Mouse (Mus musculus): Measurements from ENCODE around the gene AU015836. TPM values are rescaled to one million over a fixed set of nuclear protein-coding genes. Genes with fewer than 3 reads are reported as not detected.

AU015836 gene
- polyA plus RNA-seq (2014; fragmentation: Illumina TruSeq; extraction: RNeasy Lipid Tissue Mini Kit (QIAGEN cat#74804); ENCODE audit: low read depth, low replicate concordance), result not detected

DNA sequence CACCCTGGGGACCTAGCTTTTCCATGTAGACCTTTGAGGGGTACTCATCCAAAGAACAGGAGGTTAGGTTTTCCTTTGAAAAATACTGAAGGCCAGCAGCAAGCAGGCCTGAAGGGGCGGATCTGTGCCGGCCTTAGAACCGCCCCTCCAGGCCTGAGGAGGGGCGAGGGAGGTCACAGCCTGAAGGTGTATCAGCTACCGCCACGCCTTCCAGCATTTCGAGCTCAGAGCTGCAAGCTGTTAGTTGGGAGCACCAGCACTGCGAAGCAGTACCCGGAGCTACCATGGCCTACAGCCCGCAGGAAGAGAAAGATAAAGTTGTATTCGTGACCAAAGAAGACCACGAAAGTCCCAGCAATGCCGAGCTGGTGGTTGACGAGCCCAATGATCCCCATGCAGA, at the start of gene AU015836:
AU015836 (plus strand) TSS at position 216 of the 400 bp plus-strand sequence.

Other genes starting within 250 kb of the AU015836 start
- 53.4 TPM for gene Pdk3, start 136.5 kb upstream of the AU015836 start, polyA plus RNA-seq (2014; fragmentation: Illumina TruSeq; extraction: RNeasy Lipid Tissue Mini Kit (QIAGEN cat#74804); ENCODE audit: low read depth, low replicate concordance)
- 53.2 TPM for gene Zfx, start 155.0 kb downstream of the AU015836 start, polyA plus RNA-seq (2014; fragmentation: Illumina TruSeq; extraction: RNeasy Lipid Tissue Mini Kit (QIAGEN cat#74804); ENCODE audit: low read depth, low replicate concordance)
- 301 TPM for gene Eif2s3x, start 244.2 kb downstream of the AU015836 start, polyA plus RNA-seq (2014; fragmentation: Illumina TruSeq; extraction: RNeasy Lipid Tissue Mini Kit (QIAGEN cat#74804); ENCODE audit: low read depth, low replicate concordance)